Mouse (Mus musculus) kidney, embryonic 14.5 days (tissue): Measurements from ENCODE around the gene Ubqln4. TPM values are rescaled to one million over a fixed set of nuclear protein-coding genes. Genes with fewer than 3 reads are reported as not detected.

Source experiments
- ATAC-seq: fragments of 200-750 bp; cut with Nextera tagmentation; 2 replicates; pipeline ENCODE4 v1.8.0; 2017; ENCODE audit warnings: moderate number of reproducible peaks, mild to moderate bottlenecking, moderate TSS enrichment, moderate library complexity; ENCODE audit not compliant: low FRiP score, low TSS enrichment
- H3K27ac ChIP-seq: fragments of 300-500 bp; sonication (generic); 2 replicates; pipeline ENCODE4 v1.5.1; 2014; ENCODE audit warnings: low read depth, mild to moderate bottlenecking, low read length, moderate library complexity, mixed read lengths
- H3K27me3 ChIP-seq: fragments of 300-500 bp; sonication (generic); 2 replicates; pipeline ENCODE4 v1.6.1; 2014; ENCODE audit warnings: mild to moderate bottlenecking, low read length; ENCODE audit not compliant: control insufficient read depth, insufficient read depth
- H3K36me3 ChIP-seq: fragments of 300-500 bp; sonication (generic); 2 replicates; pipeline ENCODE4 v1.6.1; 2014; ENCODE audit warnings: low read length, mixed read lengths; ENCODE audit not compliant: control insufficient read depth, insufficient read depth
- H3K4me1 ChIP-seq: fragments of 300-500 bp; sonication (generic); 2 replicates; pipeline ENCODE4 v1.6.1; 2014; ENCODE audit warnings: low read length, mixed read lengths; ENCODE audit not compliant: control insufficient read depth, insufficient read depth
- H3K4me2 ChIP-seq: fragments of 300-500 bp; sonication (generic); replicated peaks from 2 replicates; pipeline ENCODE4 v1.6.1; 2014; ENCODE audit warnings: low read depth, mild to moderate bottlenecking, low read length
- H3K4me3 ChIP-seq: fragments of 300-500 bp; sonication (generic); 2 replicates; pipeline ENCODE4 v1.5.1; 2014; ENCODE audit warnings: mild to moderate bottlenecking, low read length
- H3K9ac ChIP-seq: fragments of 300-500 bp; sonication (generic); 2 replicates; pipeline ENCODE4 v1.6.1; 2014; ENCODE audit warnings: low read depth, mild to moderate bottlenecking, low read length, moderate library complexity
- H3K9me3 ChIP-seq: fragments of 300-500 bp; sonication (generic); 2 replicates; pipeline ENCODE4 v1.6.1; 2016; ENCODE audit warnings: low read length; ENCODE audit not compliant: control insufficient read depth
- WGBS: fragments of 180-500 bp; shearing (Covaris S2); extraction: QIAGEN DNeasy Blood & Tissue Kit; methylation state at CpG from one replicate; pipeline ENCODE4 v1.1.7; 2014; 5-methylcytosine and 5-hydroxymethylcytosine counted together
- polyA plus RNA-seq: library from polyadenylated mRNA; unstranded; fragments of >200 nt; fragmentation: Nextera tagmentation; extraction: Ambion mirVana; gene quantifications from 2 replicates; pipeline ENCODE4 v1.2.1, GENCODE M21; 2014

The Ubqln4 gene
- polyA plus RNA-seq, 1 experiment from 2014 or later = 73.4 TPM

DNA sequence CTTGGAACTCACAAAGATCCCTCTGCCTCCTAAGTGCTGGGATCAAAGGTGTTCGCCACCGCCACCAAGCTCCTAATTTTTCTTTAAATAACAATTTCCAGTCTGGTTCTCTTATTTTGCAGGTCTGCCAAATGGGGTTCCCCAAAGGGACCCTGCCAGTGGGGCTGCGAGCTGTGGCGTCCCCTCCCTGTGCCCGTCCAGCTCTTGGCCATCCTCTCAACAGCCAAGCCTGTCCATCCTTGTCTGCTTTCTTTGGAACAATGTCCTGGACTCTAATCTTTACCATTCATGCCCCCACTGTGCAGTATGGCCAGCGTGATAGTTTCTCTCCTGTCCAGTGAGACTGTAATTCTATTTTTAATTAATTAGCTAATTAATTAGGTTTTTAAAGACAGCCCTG, 32.4 kb upstream of the Ubqln4 start:
- no peak overlapping the region for H3K4me3 ChIP-seq
- H3K36me3 ChIP-seq = 0 out of 2 replicates have a peak, but pooled peaks cover 5% of the 10 kb centered on the region
- H3K27ac ChIP-seq = no peak overlapping the region
- 0 out of 2 replicates have a peak, but pooled peaks cover 3% of the 10 kb centered on the region for H3K4me1 ChIP-seq
- H3K9ac ChIP-seq = no peak overlapping the region
- no peaks in the 10 kb centered on the region for H3K27me3 ChIP-seq
- H3K4me2 ChIP-seq = no peak overlapping the region
- 92% methylated on average over 6 of the region's 6 CpGs for WGBS
- H3K9me3 ChIP-seq = no peaks in the 10 kb centered on the region
- ATAC-seq = no peak

- Histone ChIP-seq H3K9ac (no peak overlapping the region), H3K27me3 (no peaks in the 10 kb centered on the region), H3K36me3 (0 out of 2 replicates have a peak, but pooled peaks cover 5% of the 10 kb centered on the region), H3K27ac (no peak overlapping the region), H3K4me2 (no peak overlapping the region), H3K9me3 (no peaks in the 10 kb centered on the region), H3K4me1 (0 out of 2 replicates have a peak, but pooled peaks cover 7% of the 10 kb centered on the region), H3K4me3 (no peak overlapping the region)
- 32% methylated on average over 9 of the region's 9 CpGs for WGBS
- peak; percentile 30; the same call in 1 of the 2 replicates for ATAC-seq
Observed at GRCm38 (mm10) chr3:88521803-88522331, 31.7 kb upstream of the Ubqln4 start.

DNA sequence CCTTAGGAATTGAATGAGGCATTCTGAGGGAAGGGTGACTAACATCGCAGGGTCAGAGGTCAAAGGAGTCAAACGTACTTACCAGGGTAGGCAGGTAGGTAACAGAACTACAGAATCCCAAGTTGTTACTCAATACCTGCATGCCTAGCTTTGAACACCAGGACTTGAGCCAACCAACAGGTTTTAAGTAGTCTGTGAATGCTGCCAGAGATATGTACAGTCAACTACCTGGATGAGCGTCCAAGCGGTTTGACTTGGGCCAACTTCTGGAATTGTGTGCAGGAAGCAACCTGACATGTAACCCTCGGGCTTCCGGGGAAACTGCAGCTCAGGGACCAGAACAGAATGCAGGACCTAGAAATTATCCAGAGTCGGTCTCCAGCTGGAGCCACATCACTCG, 30.5 kb upstream of the Ubqln4 start:
- Histone ChIP-seq H3K9me3 (no peaks in the 10 kb centered on the region), H3K4me1 (peaks cover 18% of the 10 kb centered on the region), H3K27me3 (no peaks in the 10 kb centered on the region), H3K27ac (no peak overlapping the region), H3K4me3 (no peak overlapping the region), H3K4me2 (no peak overlapping the region), H3K9ac (no peak overlapping the region), H3K36me3 (0 out of 2 replicates have a peak, but pooled peaks cover 5% of the 10 kb centered on the region)
- 83% methylated on average over 8 of the region's 8 CpGs for WGBS
- no peak for ATAC-seq

- ATAC-seq = no peak
- H3K4me2 ChIP-seq = no peak overlapping the region
- H3K27ac ChIP-seq = no peak overlapping the region
- H3K9me3 ChIP-seq = no peaks in the 10 kb centered on the region
- H3K4me1 ChIP-seq = peaks cover 36% of the 10 kb centered on the region
- H3K4me3 ChIP-seq = no peak overlapping the region
- H3K27me3 ChIP-seq = no peaks in the 10 kb centered on the region
- no peak overlapping the region for H3K9ac ChIP-seq
- H3K36me3 ChIP-seq = 0 out of 2 replicates have a peak, but pooled peaks cover 5% of the 10 kb centered on the region
- 90% methylated on average over 5 of the region's 5 CpGs for WGBS
Observed at GRCm38 (mm10) chr3:88525021-88525420, 28.5 kb upstream of the Ubqln4 start.

- no peaks in the 10 kb centered on the region for H3K9me3 ChIP-seq
- H3K27me3 ChIP-seq = no peaks in the 10 kb centered on the region
- H3K27ac ChIP-seq = no peak overlapping the region
- H3K4me3 ChIP-seq = no peak overlapping the region
- ATAC-seq = peak; percentile 79
- peaks cover 42% of the 10 kb centered on the region for H3K4me1 ChIP-seq
- H3K4me2 ChIP-seq = no peak overlapping the region; the same call in 1 of the 2 replicates
- H3K9ac ChIP-seq = no peak overlapping the region
- 0 out of 2 replicates have a peak, but pooled peaks cover 5% of the 10 kb centered on the region for H3K36me3 ChIP-seq
- WGBS = 34% methylated on average over 17 of the region's 17 CpGs
Observed at GRCm38 (mm10) chr3:88526157-88527131, 27.1 kb upstream of the Ubqln4 start.

DNA sequence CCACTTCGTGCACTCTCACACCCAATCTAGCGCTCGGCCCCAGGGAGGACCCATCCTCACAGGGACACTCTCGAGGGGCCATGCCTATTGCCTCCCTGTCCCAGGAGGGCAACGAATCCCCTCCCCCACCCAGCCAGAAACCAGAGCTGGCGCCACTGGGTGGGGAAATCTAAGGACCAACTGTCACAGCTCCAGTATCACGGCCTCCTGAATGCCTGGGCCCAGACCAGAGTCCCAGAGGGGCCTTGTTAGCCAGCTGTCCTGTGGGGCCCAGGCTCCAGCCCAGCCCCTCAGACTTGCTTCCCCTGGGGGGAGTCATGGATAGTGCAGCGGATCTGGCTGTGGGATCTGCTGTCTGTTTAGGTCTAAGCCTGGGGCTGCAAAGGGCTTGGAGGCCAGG, 26.0 kb upstream of the Ubqln4 start:
- H3K4me2 ChIP-seq = peak overlapping the region; percentile 8; the same call in 1 of the 2 replicates
- WGBS = 12% methylated on average over 8 of the region's 8 CpGs
- H3K4me3 ChIP-seq = peak overlapping the region; percentile 5; the same call in 1 of the 2 replicates

GRCm38 (mm10) chr3:88528646-88529045, 24.9 kb upstream of the Ubqln4 start:
- H3K9me3 ChIP-seq = no peaks in the 10 kb centered on the region
- ATAC-seq = no peak
- no peak overlapping the region for H3K9ac ChIP-seq
- H3K4me3 ChIP-seq = no peak overlapping the region
- H3K4me1 ChIP-seq = peaks cover 44% of the 10 kb centered on the region
- H3K27me3 ChIP-seq = no peaks in the 10 kb centered on the region
- H3K4me2 ChIP-seq = no peak overlapping the region
- 72% methylated on average over 11 of the region's 11 CpGs for WGBS
- no peak overlapping the region for H3K27ac ChIP-seq
- H3K36me3 ChIP-seq = 0 out of 2 replicates have a peak, but pooled peaks cover 5% of the 10 kb centered on the region

More for the DNA sequence above, 26.0 kb upstream of the Ubqln4 start:
- no peaks in the 10 kb centered on the region for H3K27me3 ChIP-seq
- peaks cover 42% of the 10 kb centered on the region for H3K4me1 ChIP-seq
- H3K9me3 ChIP-seq = no peaks in the 10 kb centered on the region
- no peak for ATAC-seq
- 0 out of 2 replicates have a peak, but pooled peaks cover 5% of the 10 kb centered on the region for H3K36me3 ChIP-seq
- H3K9ac ChIP-seq = peak overlapping the region; percentile 53
- H3K27ac ChIP-seq = peak overlapping the region; percentile 47; the same call in 1 of the 2 replicates

DNA sequence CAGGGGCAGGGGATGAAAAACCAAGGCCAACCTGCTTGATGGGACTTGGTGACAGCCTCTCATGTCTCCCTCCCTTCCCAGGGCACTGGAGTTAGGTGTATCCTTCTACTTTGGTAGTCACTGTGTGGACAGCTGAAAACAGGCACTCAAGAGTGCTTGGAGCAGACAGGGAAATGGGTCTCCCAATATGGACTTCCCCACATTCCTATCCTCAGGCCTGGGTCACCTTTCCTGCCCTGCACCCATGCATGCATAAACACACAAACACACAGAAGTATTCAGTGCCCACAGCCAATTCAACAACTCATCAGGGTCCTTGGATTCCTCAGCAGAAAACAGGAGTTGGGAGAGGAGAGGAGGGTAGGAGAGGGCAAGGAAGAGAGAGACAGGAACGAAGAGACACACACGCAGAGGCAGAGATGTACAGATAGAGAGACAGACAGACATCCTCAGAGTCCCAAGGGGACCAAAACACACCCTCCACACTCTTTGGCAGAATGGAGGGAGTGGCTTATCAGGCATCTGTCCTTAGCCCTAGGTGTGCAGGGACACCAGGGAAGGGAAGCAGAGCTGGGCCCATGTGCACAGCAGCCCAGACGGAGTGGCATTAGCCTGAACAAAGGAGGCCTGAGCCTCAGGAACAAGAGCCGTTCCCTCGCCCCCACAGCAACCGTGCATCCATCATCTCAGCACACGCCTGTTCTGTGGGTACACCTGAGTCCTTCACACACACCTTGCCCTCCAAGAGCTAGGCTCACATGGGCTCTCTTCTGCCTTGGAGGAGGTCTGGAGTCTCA, 24.2 kb upstream of the Ubqln4 start:
- 25% methylated on average over 7 of the region's 7 CpGs for WGBS
- Histone ChIP-seq H3K27me3 (no peaks in the 10 kb centered on the region), H3K9me3 (no peaks in the 10 kb centered on the region), H3K4me3 (peak overlapping the region; percentile 93), H3K9ac (peak overlapping the region; percentile 99), H3K36me3 (0 out of 2 replicates have a peak, but pooled peaks cover 5% of the 10 kb centered on the region), H3K27ac (peak overlapping the region; percentile 96), H3K4me2 (peak overlapping the region; percentile 94), H3K4me1 (peaks cover 50% of the 10 kb centered on the region)
- no peak for ATAC-seq
